ENCODE assay signal across 15 mouse cellular contexts in genomic region chr9:83893767-83894330, GRCm38 (mm10). TPM values are rescaled to one million over a fixed set of nuclear protein-coding genes. Genes with fewer than 3 reads are reported as not detected.
DNase-seq lines count a peak whose midpoint lies in the region; ATAC-seq and TF ChIP-seq lines count a peak whose summit lies in the region.
"Had no signal": no experiment of that assay in that cellular context is flagged by ENCODE, and none has a peak within 500 bp of the region (broad histone marks: within the 10 kb centered on the region; RNA-seq: fewer than 3 reads in every experiment).

No protein-coding gene starts in this region.

- no peaks in the 10 kb centered on the region for H3K9me3 ChIP-seq in lung, embryonic 14.5 days (ENCODE audit: low read depth, low read length)
- no peaks in the 10 kb centered on the region for H3K9me3 ChIP-seq in forebrain, embryonic 10.5 days
- no peaks in the 10 kb centered on the region for H3K9me3 ChIP-seq in forebrain, embryonic 11.5 days (ENCODE audit: control insufficient read depth, low read length)
- H3K9me3 ChIP-seq: embryonic facial prominence, embryonic 15.5 days; intestine, embryonic 15.5 days; midbrain, embryonic 12.5 days had no signal

- TF ChIP-seq POLR2A in lung, adult 2 months (IDR thresholded peaks at IDR 0.05; ENCODE audit: borderline replicate concordance, extremely low read depth, low read depth, low read length), result no peak
- no peak for TF ChIP-seq POLR2A in thymus, adult 2 months (IDR thresholded peaks at IDR 0.05; ENCODE audit: control insufficient read depth, extremely low read depth, insufficient read depth, low read length, poor library complexity)

- H3K4me3 ChIP-seq in lung, adult 2 months (replicated peaks; ENCODE audit: extremely low read depth, low read depth, low read length), result no peak overlapping the region
- no peak overlapping the region for H3K4me3 ChIP-seq in lung, embryonic 14.5 days (ENCODE audit: low read depth, low read length)
- no peak overlapping the region for H3K4me3 ChIP-seq in forebrain, embryonic 10.5 days
- no peak overlapping the region for H3K4me3 ChIP-seq in forebrain, embryonic 11.5 days (ENCODE audit: low read depth, low read length)
- H3K4me3 ChIP-seq in thymus, adult 2 months (ENCODE audit: control insufficient read depth, insufficient read depth, low read length), result no peak overlapping the region
- H3K4me3 ChIP-seq: embryonic facial prominence, embryonic 15.5 days; heart, adult 2 months; intestine, embryonic 15.5 days; midbrain, embryonic 12.5 days had no signal

- no peaks in the 10 kb centered on the region for H3K4me1 ChIP-seq in lung, adult 2 months (ENCODE audit: control insufficient read depth, insufficient read depth, low read length)
- no peaks in the 10 kb centered on the region for H3K4me1 ChIP-seq in lung, embryonic 14.5 days (ENCODE audit: insufficient read depth)
- H3K4me1 ChIP-seq in forebrain, embryonic 10.5 days, result peaks cover 7% of the 10 kb centered on the region
- H3K4me1 ChIP-seq in forebrain, embryonic 11.5 days (replicated peaks; ENCODE audit: control insufficient read depth, insufficient read depth, low read length), result no peaks in the 10 kb centered on the region
- H3K4me1 ChIP-seq in thymus, adult 2 months (replicated peaks; ENCODE audit: control insufficient read depth, insufficient read depth, low read length), result no peaks in the 10 kb centered on the region; the same call in 1 of the 2 replicates
- H3K4me1 ChIP-seq: embryonic facial prominence, embryonic 15.5 days; intestine, embryonic 15.5 days; midbrain, embryonic 12.5 days had no signal

- WGBS in lung, adult 2 months, result 40% methylated on average over 4 of the region's 4 CpGs
- 58% methylated on average over 4 of the region's 4 CpGs for WGBS in lung, embryonic 14.5 days
- WGBS in forebrain, embryonic 10.5 days, result 96% methylated on average over 4 of the region's 4 CpGs
- WGBS in forebrain, embryonic 11.5 days, result 90% methylated on average over 4 of the region's 4 CpGs
- WGBS in thymus, adult 2 months, result 52% methylated on average over 4 of the region's 4 CpGs

- peak; percentile 83 for ATAC-seq in granulocyte monocyte progenitor cell, adult 5-6 weeks (replicated peaks; ENCODE audit: poor library complexity, severe bottlenecking)
- 0 out of 2 replicates have a peak, but pooled peaks have one; percentile 54 for ATAC-seq in lung, embryonic 14.5 days (ENCODE audit: insufficient read depth)
- no peak for ATAC-seq in forebrain, embryonic 11.5 days (replicated peaks; ENCODE audit: low FRiP score)
- ATAC-seq: intestine, embryonic 15.5 days had no signal

- no peak overlapping the region for H3K9ac ChIP-seq in lung, embryonic 14.5 days
- no peak overlapping the region for H3K9ac ChIP-seq in forebrain, embryonic 11.5 days (ENCODE audit: low read length)
- H3K9ac ChIP-seq: embryonic facial prominence, embryonic 15.5 days; intestine, embryonic 15.5 days; midbrain, embryonic 12.5 days had no signal

- no peaks in the 10 kb centered on the region for H3K36me3 ChIP-seq in lung, embryonic 14.5 days (ENCODE audit: insufficient read depth)
- H3K36me3 ChIP-seq in forebrain, embryonic 10.5 days (replicated peaks), result no peaks in the 10 kb centered on the region
- no peaks in the 10 kb centered on the region for H3K36me3 ChIP-seq in forebrain, embryonic 11.5 days (ENCODE audit: control insufficient read depth, insufficient read depth, low read length)
- H3K36me3 ChIP-seq in thymus, adult 2 months (ENCODE audit: control insufficient read depth, insufficient read depth, low read length), result no peaks in the 10 kb centered on the region
- H3K36me3 ChIP-seq: embryonic facial prominence, embryonic 15.5 days; intestine, embryonic 15.5 days; midbrain, embryonic 12.5 days had no signal

- H3K4me2 ChIP-seq in lung, embryonic 14.5 days, result no peak overlapping the region
- H3K4me2 ChIP-seq in forebrain, embryonic 11.5 days (ENCODE audit: low read depth, low read length, severe bottlenecking), result no peak overlapping the region
- H3K4me2 ChIP-seq: embryonic facial prominence, embryonic 15.5 days; intestine, embryonic 15.5 days; midbrain, embryonic 12.5 days had no signal

- no peak for TF ChIP-seq CTCF in lung, adult 2 months (IDR thresholded peaks at IDR 0.05; ENCODE audit: insufficient read depth, low read length)
- TF ChIP-seq CTCF in lung, embryonic 14.5 days (IDR thresholded peaks at IDR 0.05; ENCODE audit: low read depth), result no peak
- TF ChIP-seq CTCF in thymus, adult 2 months (IDR thresholded peaks at IDR 0.05; ENCODE audit: borderline replicate concordance, control insufficient read depth, extremely low read depth, insufficient read depth, low read length, poor library complexity), result no peak

- peak; percentile 3 for DNase-seq in lung, adult 2 months
- no peak for DNase-seq in lung, postnatal 25 days (ENCODE audit: low spot score)
- no peak for DNase-seq in lung, embryonic 14.5 days
- DNase-seq in forebrain, embryonic 10.5 days (ENCODE audit: extremely low spot score, low spot score), result no peak
- DNase-seq in forebrain, embryonic 11.5 days (ENCODE audit: low spot score), result no peak
- DNase-seq in thymus, adult 2 months, result no peak
- DNase-seq: cerebellum, postnatal 14 days; heart, adult 2 months; layer of hippocampus, adult 9-11 months; right cerebral cortex, adult 18-20 months; thymus, postnatal 14 days had no signal

- no peak overlapping the region for H3K27ac ChIP-seq in lung, embryonic 14.5 days (ENCODE audit: low read depth)
- H3K27ac ChIP-seq in forebrain, embryonic 10.5 days, result no peak overlapping the region
- H3K27ac ChIP-seq in forebrain, embryonic 11.5 days (ENCODE audit: low read depth, low read length), result no peak overlapping the region
- no peak overlapping the region for H3K27ac ChIP-seq in thymus, adult 2 months (ENCODE audit: control insufficient read depth, insufficient read depth, low read length)
- H3K27ac ChIP-seq: embryonic facial prominence, embryonic 15.5 days; heart, adult 2 months; intestine, embryonic 15.5 days; midbrain, embryonic 12.5 days had no signal

- no peaks in the 10 kb centered on the region for H3K27me3 ChIP-seq in lung, embryonic 14.5 days (ENCODE audit: insufficient read depth, low read length)
- H3K27me3 ChIP-seq in forebrain, embryonic 10.5 days (ENCODE audit: poor library complexity, severe bottlenecking), result no peaks in the 10 kb centered on the region
- H3K27me3 ChIP-seq in forebrain, embryonic 11.5 days (ENCODE audit: control insufficient read depth, insufficient read depth, low read length), result no peaks in the 10 kb centered on the region
- no peaks in the 10 kb centered on the region for H3K27me3 ChIP-seq in thymus, adult 2 months (ENCODE audit: control insufficient read depth, insufficient read depth, low read length)
- H3K27me3 ChIP-seq: embryonic facial prominence, embryonic 15.5 days; intestine, embryonic 15.5 days; midbrain, embryonic 12.5 days had no signal

RNA-seq across cellular contexts. Expression of gene Bckdhb, which starts 31.1 kb away (rescaled TPM):
- polyA plus RNA-seq in lung, adult 2 months (2012; rRNA removed), result 10.4 and 13.9 TPM in 2 replicates
- 23.4 and 51.7 TPM in 2 replicates for total RNA-seq in granulocyte monocyte progenitor cell, adult 5-6 weeks (2014; fragmentation: Nextera tagmentation)
- total RNA-seq in granulocyte monocyte progenitor cell, adult 5-6 weeks (2017), result 12.9 and 25.9 TPM in 2 replicates
- 47.3 and 47.6 TPM in 2 replicates for polyA plus RNA-seq in lung, embryonic 14.5 days (2014; fragmentation: Nextera tagmentation; extraction: Ambion mirVana)
- 66.4 and 66.8 TPM in 2 replicates for polyA plus RNA-seq in forebrain, embryonic 10.5 days (2016; fragmentation: Nextera tagmentation; extraction: Ambion mirVana)
- 55.2 and 63.7 TPM in 2 replicates for polyA plus RNA-seq in forebrain, embryonic 11.5 days (2014; fragmentation: Nextera tagmentation; extraction: Ambion mirVana)
- 12.6 and 15.0 TPM in 2 replicates for polyA plus RNA-seq in thymus, adult 2 months (2012; rRNA removed)

RNA-seq across cellular contexts. Expression of gene Ttk, which starts 59.4 kb away (rescaled TPM):
- polyA plus RNA-seq in lung, adult 2 months (2012; rRNA removed), result 0.10 and 0.31 TPM in 2 replicates
- 17.9 and 30.2 TPM in 2 replicates for total RNA-seq in granulocyte monocyte progenitor cell, adult 5-6 weeks (2014; fragmentation: Nextera tagmentation)
- 46.5 and 61.8 TPM in 2 replicates for total RNA-seq in granulocyte monocyte progenitor cell, adult 5-6 weeks (2017)
- 41.8 and 45.1 TPM in 2 replicates for polyA plus RNA-seq in lung, embryonic 14.5 days (2014; fragmentation: Nextera tagmentation; extraction: Ambion mirVana)
- 53.6 and 56.2 TPM in 2 replicates for polyA plus RNA-seq in forebrain, embryonic 10.5 days (2016; fragmentation: Nextera tagmentation; extraction: Ambion mirVana)
- polyA plus RNA-seq in forebrain, embryonic 11.5 days (2014; fragmentation: Nextera tagmentation; extraction: Ambion mirVana), result 54.1 and 59.9 TPM in 2 replicates
- polyA plus RNA-seq in thymus, adult 2 months (2012; rRNA removed), result 4.0 and 5.6 TPM in 2 replicates
